Mouse (Mus musculus) c-Kit-positive CD71-negative TER-119-negative erythroid progenitor cells, embryonic 14.5 days (primary cell): ENCODE measurements around the gene Psme2b.
"Not testable (repeated sequence)": the region's sequence is repeated elsewhere in the genome, so short reads cannot be mapped to it uniquely, and the experiment has no call there.

Experiments
- DNase-seq: peaks from one replicate; pipeline ENCODE4 v3.0.0-alpha.2; 2013; ENCODE audit warnings: low read depth

Gene Psme2b

GRCm38 (mm10) chr11:48946090-48946489 is at the start of gene Psme2b:
Psme2b (minus strand) TSS chr11:48946190.
- not testable (repeated sequence) for DNase-seq

- not testable (repeated sequence) for DNase-seq
Observed at GRCm38 (mm10) chr11:48994018-48994417, 48.0 kb upstream of the Psme2b start, which contains the start of gene Tgtp1. Tgtp1 (minus strand) TSS chr11:48994172.

- not testable (repeated sequence) for DNase-seq
Observed at GRCm38 (mm10) chr11:48993296-48993695, 47.3 kb upstream of the Psme2b start.

- DNase-seq, result not testable (repeated sequence)
Observed at GRCm38 (mm10) chr11:48991740-48992520, 45.9 kb upstream of the Psme2b start, which contains the start of gene Gm12185. Gm12185 (minus strand) TSS chr11:48992226.

GRCm38 (mm10) chr11:48989981-48990380 is 44.0 kb upstream of the Psme2b start:
- not testable (repeated sequence) for DNase-seq

GRCm38 (mm10) chr11:48988219-48988618 is 42.2 kb upstream of the Psme2b start:
- not testable (repeated sequence) for DNase-seq

- DNase-seq, result not testable (repeated sequence)
Observed at GRCm38 (mm10) chr11:48982848-48983247, 36.9 kb upstream of the Psme2b start.

GRCm38 (mm10) chr11:48980052-48980451 is 34.1 kb upstream of the Psme2b start:
- not testable (repeated sequence) for DNase-seq

GRCm38 (mm10) chr11:48979251-48979650 is 33.3 kb upstream of the Psme2b start, which contains the start of gene 9930111J21Rik1:
9930111J21Rik1 (minus strand) TSS chr11:48979398.
- DNase-seq, result not testable (repeated sequence)

GRCm38 (mm10) chr11:48978240-48978939 is 32.4 kb upstream of the Psme2b start, which contains the start of gene Olfr56:
Olfr56 (plus strand) TSS chr11:48978889.
- not testable (repeated sequence) for DNase-seq

- DNase-seq, result not testable (repeated sequence)
Observed at GRCm38 (mm10) chr11:48974686-48975085, 28.7 kb upstream of the Psme2b start.

- DNase-seq, result not testable (repeated sequence)
Observed at GRCm38 (mm10) chr11:48939286-48939685, 6.7 kb downstream of the Psme2b start.

GRCm38 (mm10) chr11:48935291-48935690 is 10.7 kb downstream of the Psme2b start:
- DNase-seq, result not testable (repeated sequence)

GRCm38 (mm10) chr11:48933923-48934322 is 12.1 kb downstream of the Psme2b start:
- DNase-seq, result not testable (repeated sequence)

GRCm38 (mm10) chr11:48933422-48933821 is 12.6 kb downstream of the Psme2b start:
- DNase-seq, result not testable (repeated sequence)

- DNase-seq, result not testable (repeated sequence)
Observed at GRCm38 (mm10) chr11:48928068-48928467, 17.9 kb downstream of the Psme2b start.

- DNase-seq, result not testable (repeated sequence)
Observed at GRCm38 (mm10) chr11:48926437-48926836, 19.6 kb downstream of the Psme2b start.

GRCm38 (mm10) chr11:48923818-48924217 is 22.2 kb downstream of the Psme2b start:
- DNase-seq, result not testable (repeated sequence)

- DNase-seq, result no peak
Observed at GRCm38 (mm10) chr11:48918380-48918779, 27.6 kb downstream of the Psme2b start.

- no peak for DNase-seq
Observed at GRCm38 (mm10) chr11:48913611-48914010, 32.4 kb downstream of the Psme2b start.

- DNase-seq, result no peak
Observed at GRCm38 (mm10) chr11:48908459-48908858, 37.5 kb downstream of the Psme2b start.

- DNase-seq, result no peak
Observed at GRCm38 (mm10) chr11:48902021-48902420, 44.0 kb downstream of the Psme2b start, which contains the start of gene Gm5431. Gm5431 (minus strand) TSS chr11:48902214.
